Mouse (Mus musculus) lung, postnatal 0 days (tissue): ENCODE data around the gene Jdp2.

Experiments used
- CTCF ChIP-seq: IDR thresholded peaks from 2 replicates; pipeline ENCODE4 v1.5.1; 2016; ENCODE audit warnings: antibody characterized with exemption, mild to moderate bottlenecking
- EP300 ChIP-seq: IDR thresholded peaks from 2 replicates; pipeline ENCODE4 v1.6.1; 2016; ENCODE audit warnings: antibody characterized with exemption, mild to moderate bottlenecking, control low read depth

GRCm38 (mm10) chr12:85623711-85624110 lies 24.9 kb downstream of the Jdp2 start:
- TF ChIP-seq CTCF, result no peak
- TF ChIP-seq EP300, result peak; percentile 77
